Mouse (Mus musculus): ENCODE data around the gene Lpp. TPM values are rescaled to one million over a fixed set of nuclear protein-coding genes. Genes with fewer than 3 reads are reported as not detected.
A peak's percentile ranks its signal among the peaks of the same experiment; 100 is the strongest.

Gene Lpp
- polyA plus RNA-seq, 1 experiment from 2014 or later = 46.6 TPM

GRCm38 (mm10) chr16:24438438-24438837, 45.1 kb downstream of the Lpp start:
- H3K9me3 ChIP-seq (ENCODE audit: control insufficient read depth, low read length) = no peaks in the 10 kb centered on the region
- no peak for ATAC-seq (ENCODE audit: insufficient number of reproducible peaks, insufficient read depth, low FRiP score, low read depth)
- H3K9ac ChIP-seq (ENCODE audit: low read length) = no peak overlapping the region
- H3K4me2 ChIP-seq (ENCODE audit: low read length) = no peak overlapping the region
- H3K4me1 ChIP-seq (ENCODE audit: control insufficient read depth in 2 of 2, insufficient read depth in 2 of 2, low read length in 2 of 2) = peaks cover 50 to 89% of the 10 kb centered on the region in 2 experiments
- 0 out of 2 replicates have a peak, but pooled peaks cover 4% of the 10 kb centered on the region for H3K36me3 ChIP-seq (ENCODE audit: control insufficient read depth, insufficient read depth, low read length)
- no peak overlapping the region for H3K4me3 ChIP-seq (ENCODE audit: control insufficient read depth in 1 of 2, insufficient read depth in 1 of 2, low read depth in 1 of 2, low read length in 2 of 2)
- H3K27me3 ChIP-seq (ENCODE audit: control insufficient read depth, insufficient read depth, low read length) = no peaks in the 10 kb centered on the region
- WGBS = 92% methylated on average over 4 of the region's 4 CpGs
- H3K27ac ChIP-seq (replicated peaks in 1 of 2; ENCODE audit: control insufficient read depth in 1 of 2, insufficient read depth in 1 of 2, low read depth in 2 of 2, low read length in 2 of 2) = no peak overlapping the region

GRCm38 (mm10) chr16:24441338-24441737, 48.0 kb downstream of the Lpp start:
- Histone ChIP-seq H3K4me2 (ENCODE audit: low read length) (no peak overlapping the region), H3K27ac (replicated peaks in 1 of 2; ENCODE audit: control insufficient read depth in 1 of 2, insufficient read depth in 1 of 2, low read depth in 2 of 2, low read length in 2 of 2) (no peak overlapping the region), H3K9me3 (ENCODE audit: control insufficient read depth, low read length) (no peaks in the 10 kb centered on the region), H3K4me3 (ENCODE audit: control insufficient read depth in 1 of 2, insufficient read depth in 1 of 2, low read depth in 1 of 2, low read length in 2 of 2) (no peak overlapping the region), H3K9ac (ENCODE audit: low read length) (no peak overlapping the region), H3K27me3 (ENCODE audit: control insufficient read depth, insufficient read depth, low read length) (no peaks in the 10 kb centered on the region), H3K36me3 (ENCODE audit: control insufficient read depth, insufficient read depth, low read length) (peaks cover 21% of the 10 kb centered on the region), H3K4me1 (ENCODE audit: control insufficient read depth in 2 of 2, insufficient read depth in 2 of 2, low read length in 2 of 2) (peaks cover 28 to 70% of the 10 kb centered on the region in 2 experiments)
- 31% methylated on average over 1 of the region's 1 CpGs for WGBS
- ATAC-seq (ENCODE audit: insufficient number of reproducible peaks, insufficient read depth, low FRiP score, low read depth) = no peak

- WGBS = 52% methylated on average over 5 of the region's 5 CpGs
- H3K27ac ChIP-seq (replicated peaks in 1 of 2; ENCODE audit: control insufficient read depth in 1 of 2, insufficient read depth in 1 of 2, low read depth in 2 of 2, low read length in 2 of 2) = peak overlapping the region in 1 of 2 experiments; percentile 61; a peak in 2 of 4 replicates
- peaks cover 23% of the 10 kb centered on the region for H3K36me3 ChIP-seq (ENCODE audit: control insufficient read depth, insufficient read depth, low read length)
- peaks cover 24 to 63% of the 10 kb centered on the region in 2 experiments for H3K4me1 ChIP-seq (ENCODE audit: control insufficient read depth in 2 of 2, insufficient read depth in 2 of 2, low read length in 2 of 2)
- H3K27me3 ChIP-seq (ENCODE audit: control insufficient read depth, insufficient read depth, low read length) = no peaks in the 10 kb centered on the region
- peak overlapping the region; percentile 31; the same call in 1 of the 2 replicates for H3K9ac ChIP-seq (ENCODE audit: low read length)
- no peak overlapping the region for H3K4me3 ChIP-seq (ENCODE audit: control insufficient read depth in 1 of 2, insufficient read depth in 1 of 2, low read depth in 1 of 2, low read length in 2 of 2)
- H3K4me2 ChIP-seq (ENCODE audit: low read length) = no peak overlapping the region
- no peaks in the 10 kb centered on the region for H3K9me3 ChIP-seq (ENCODE audit: control insufficient read depth, low read length)
- no peak for ATAC-seq (ENCODE audit: insufficient number of reproducible peaks, insufficient read depth, low FRiP score, low read depth)
These were observed 49.3 kb downstream of the Lpp start for GRCm38 (mm10) chr16:24442500-24443122.

- no peak for ATAC-seq (ENCODE audit: insufficient number of reproducible peaks, insufficient read depth, low FRiP score, low read depth)
- H3K4me2 ChIP-seq (ENCODE audit: low read length) = no peak overlapping the region
- peaks cover 23% of the 10 kb centered on the region for H3K36me3 ChIP-seq (ENCODE audit: control insufficient read depth, insufficient read depth, low read length)
- H3K4me1 ChIP-seq (ENCODE audit: control insufficient read depth in 2 of 2, insufficient read depth in 2 of 2, low read length in 2 of 2) = peaks cover 26 to 65% of the 10 kb centered on the region in 2 experiments
- H3K4me3 ChIP-seq (ENCODE audit: control insufficient read depth in 1 of 2, insufficient read depth in 1 of 2, low read depth in 1 of 2, low read length in 2 of 2) = no peak overlapping the region
- peak overlapping the region; percentile 4 to 61; a peak in 2 of 4 replicates for H3K27ac ChIP-seq (replicated peaks in 1 of 2; ENCODE audit: control insufficient read depth in 1 of 2, insufficient read depth in 1 of 2, low read depth in 2 of 2, low read length in 2 of 2)
- H3K9ac ChIP-seq (ENCODE audit: low read length) = peak overlapping the region; percentile 31; the same call in 1 of the 2 replicates
- no peaks in the 10 kb centered on the region for H3K9me3 ChIP-seq (ENCODE audit: control insufficient read depth, low read length)
- H3K27me3 ChIP-seq (ENCODE audit: control insufficient read depth, insufficient read depth, low read length) = no peaks in the 10 kb centered on the region
- 54% methylated on average over 7 of the region's 7 CpGs for WGBS
These were observed 49.8 kb downstream of the Lpp start for GRCm38 (mm10) chr16:24443123-24443515.

- peaks cover 28 to 65% of the 10 kb centered on the region in 2 experiments for H3K4me1 ChIP-seq (ENCODE audit: control insufficient read depth in 2 of 2, insufficient read depth in 2 of 2, low read length in 2 of 2)
- H3K4me2 ChIP-seq (ENCODE audit: low read length) = no peak overlapping the region
- H3K27me3 ChIP-seq (ENCODE audit: control insufficient read depth, insufficient read depth, low read length) = no peaks in the 10 kb centered on the region
- H3K4me3 ChIP-seq (ENCODE audit: control insufficient read depth in 1 of 2, insufficient read depth in 1 of 2, low read depth in 1 of 2, low read length in 2 of 2) = no peak overlapping the region
- H3K9ac ChIP-seq (ENCODE audit: low read length) = peak overlapping the region; percentile 31; the same call in 1 of the 2 replicates
- H3K27ac ChIP-seq (replicated peaks in 1 of 2; ENCODE audit: control insufficient read depth in 1 of 2, insufficient read depth in 1 of 2, low read depth in 2 of 2, low read length in 2 of 2) = peak overlapping the region; percentile 26 to 61; a peak in 2 of 4 replicates
- no peaks in the 10 kb centered on the region for H3K9me3 ChIP-seq (ENCODE audit: control insufficient read depth, low read length)
- ATAC-seq (ENCODE audit: insufficient number of reproducible peaks, insufficient read depth, low FRiP score, low read depth) = no peak
- 39% methylated on average over 5 of the region's 5 CpGs for WGBS
- H3K36me3 ChIP-seq (ENCODE audit: control insufficient read depth, insufficient read depth, low read length) = peaks cover 23% of the 10 kb centered on the region
These were observed 50.2 kb downstream of the Lpp start for GRCm38 (mm10) chr16:24443555-24443954.

GRCm38 (mm10) chr16:24444818-24445217, 51.5 kb downstream of the Lpp start:
- no peak overlapping the region for H3K4me3 ChIP-seq (ENCODE audit: control insufficient read depth in 1 of 2, insufficient read depth in 1 of 2, low read depth in 1 of 2, low read length in 2 of 2)
- no peak for ATAC-seq (ENCODE audit: insufficient number of reproducible peaks, insufficient read depth, low FRiP score, low read depth)
- no peaks in the 10 kb centered on the region for H3K9me3 ChIP-seq (ENCODE audit: control insufficient read depth, low read length)
- peaks cover 24 to 63% of the 10 kb centered on the region in 2 experiments for H3K4me1 ChIP-seq (ENCODE audit: control insufficient read depth in 2 of 2, insufficient read depth in 2 of 2, low read length in 2 of 2)
- no peak overlapping the region for H3K9ac ChIP-seq (ENCODE audit: low read length)
- no peaks in the 10 kb centered on the region for H3K27me3 ChIP-seq (ENCODE audit: control insufficient read depth, insufficient read depth, low read length)
- no peak overlapping the region for H3K27ac ChIP-seq (replicated peaks in 1 of 2; ENCODE audit: control insufficient read depth in 1 of 2, insufficient read depth in 1 of 2, low read depth in 2 of 2, low read length in 2 of 2)
- 43% methylated on average over 4 of the region's 4 CpGs for WGBS
- peaks cover 23% of the 10 kb centered on the region for H3K36me3 ChIP-seq (ENCODE audit: control insufficient read depth, insufficient read depth, low read length)
- H3K4me2 ChIP-seq (ENCODE audit: low read length) = no peak overlapping the region

GRCm38 (mm10) chr16:24445473-24445872, 52.2 kb downstream of the Lpp start:
- no peak overlapping the region for H3K9ac ChIP-seq (ENCODE audit: low read length)
- ATAC-seq (ENCODE audit: insufficient number of reproducible peaks, insufficient read depth, low FRiP score, low read depth) = no peak
- H3K27ac ChIP-seq (replicated peaks in 1 of 2; ENCODE audit: control insufficient read depth in 1 of 2, insufficient read depth in 1 of 2, low read depth in 2 of 2, low read length in 2 of 2) = no peak overlapping the region
- H3K4me2 ChIP-seq (ENCODE audit: low read length) = no peak overlapping the region
- H3K36me3 ChIP-seq (ENCODE audit: control insufficient read depth, insufficient read depth, low read length) = peaks cover 23% of the 10 kb centered on the region
- WGBS = 78% methylated on average over 3 of the region's 3 CpGs
- no peak overlapping the region for H3K4me3 ChIP-seq (ENCODE audit: control insufficient read depth in 1 of 2, insufficient read depth in 1 of 2, low read depth in 1 of 2, low read length in 2 of 2)
- H3K9me3 ChIP-seq (ENCODE audit: control insufficient read depth, low read length) = no peaks in the 10 kb centered on the region
- peaks cover 25 to 68% of the 10 kb centered on the region in 2 experiments for H3K4me1 ChIP-seq (ENCODE audit: control insufficient read depth in 2 of 2, insufficient read depth in 2 of 2, low read length in 2 of 2)
- no peaks in the 10 kb centered on the region for H3K27me3 ChIP-seq (ENCODE audit: control insufficient read depth, insufficient read depth, low read length)

- no peak overlapping the region for H3K4me3 ChIP-seq (ENCODE audit: control insufficient read depth in 1 of 2, insufficient read depth in 1 of 2, low read depth in 1 of 2, low read length in 2 of 2)
- H3K27ac ChIP-seq (replicated peaks in 1 of 2; ENCODE audit: control insufficient read depth in 1 of 2, insufficient read depth in 1 of 2, low read depth in 2 of 2, low read length in 2 of 2) = no peak overlapping the region
- no peaks in the 10 kb centered on the region for H3K27me3 ChIP-seq (ENCODE audit: control insufficient read depth, insufficient read depth, low read length)
- 68% methylated on average over 1 of the region's 1 CpGs for WGBS
- no peak overlapping the region for H3K9ac ChIP-seq (ENCODE audit: low read length)
- H3K4me2 ChIP-seq (ENCODE audit: low read length) = no peak overlapping the region
- ATAC-seq (ENCODE audit: insufficient number of reproducible peaks, insufficient read depth, low FRiP score, low read depth) = no peak
- H3K4me1 ChIP-seq (ENCODE audit: control insufficient read depth in 2 of 2, insufficient read depth in 2 of 2, low read length in 2 of 2) = peaks cover 24 to 70% of the 10 kb centered on the region in 2 experiments
- H3K9me3 ChIP-seq (ENCODE audit: control insufficient read depth, low read length) = no peaks in the 10 kb centered on the region
- peaks cover 23% of the 10 kb centered on the region for H3K36me3 ChIP-seq (ENCODE audit: control insufficient read depth, insufficient read depth, low read length)
These were observed 53.1 kb downstream of the Lpp start for GRCm38 (mm10) chr16:24446449-24446848.

All from heart, embryonic 14.5 days (tissue).